Mouse (Mus musculus) thymus, postnatal 25 days (tissue): ENCODE data around the gene Hnrnpk.
"Not testable (repeated sequence)": the region's sequence is repeated elsewhere in the genome, so short reads cannot be mapped to it uniquely, and the experiment has no call there.

Experiments
- DNase-seq: peaks from one replicate; pipeline ENCODE4 v3.0.0; 2022

Gene Hnrnpk

GRCm38 (mm10) chr13:58387948-58388347 is 15.2 kb downstream of the Hnrnpk start:
- peak; percentile 86 for DNase-seq

GRCm38 (mm10) chr13:58385547-58385920 is 17.6 kb downstream of the Hnrnpk start:
- no peak for DNase-seq

- DNase-seq, result peak; percentile 69
These were observed 18.2 kb downstream of the Hnrnpk start, which contains the start of gene 2210016F16Rik for GRCm38 (mm10) chr13:58384779-58385546. Gene 2210016F16Rik (minus strand): TSS chr13:58385225.

- no peak for DNase-seq
These were observed 18.8 kb downstream of the Hnrnpk start for GRCm38 (mm10) chr13:58384371-58384770.

GRCm38 (mm10) chr13:58373153-58373470 is 30.0 kb downstream of the Hnrnpk start:
- peak; percentile 51 for DNase-seq

- DNase-seq, result no peak
These were observed 30.6 kb downstream of the Hnrnpk start for GRCm38 (mm10) chr13:58372278-58373152.

GRCm38 (mm10) chr13:58368835-58369234 is 34.3 kb downstream of the Hnrnpk start:
- no peak for DNase-seq

- DNase-seq, result no peak
These were observed 35.5 kb downstream of the Hnrnpk start for GRCm38 (mm10) chr13:58367641-58368040.

- DNase-seq, result no peak
These were observed 36.8 kb downstream of the Hnrnpk start for GRCm38 (mm10) chr13:58366373-58366772.

- DNase-seq, result not testable (repeated sequence)
These were observed 38.0 kb downstream of the Hnrnpk start for GRCm38 (mm10) chr13:58365179-58365578.

GRCm38 (mm10) chr13:58364353-58365175 is 38.6 kb downstream of the Hnrnpk start:
- no peak for DNase-seq

- no peak for DNase-seq
These were observed 43.9 kb downstream of the Hnrnpk start for GRCm38 (mm10) chr13:58359304-58359653.

- peak; percentile 88 for DNase-seq
These were observed 44.4 kb downstream of the Hnrnpk start, which contains the start of gene Kif27 for GRCm38 (mm10) chr13:58358629-58359303. Gene Kif27 (minus strand): TSS chr13:58359122.

- DNase-seq, result no peak
These were observed 50.1 kb downstream of the Hnrnpk start for GRCm38 (mm10) chr13:58352996-58353395.

- no peak for DNase-seq
These were observed 52.5 kb downstream of the Hnrnpk start for GRCm38 (mm10) chr13:58350606-58351005.

- no peak for DNase-seq
These were observed 58.6 kb downstream of the Hnrnpk start for GRCm38 (mm10) chr13:58344505-58344904.
